Mouse (Mus musculus) midbrain, postnatal 0 days (tissue): ENCODE measurements around the gene Kdm4b. TPM values are rescaled to one million over a fixed set of nuclear protein-coding genes. Genes with fewer than 3 reads are reported as not detected.
A peak's percentile ranks its signal among the peaks of the same experiment; 100 is the strongest.

Experiments used
- ATAC-seq: fragments of 200-750 bp; cut with Nextera tagmentation; 2 replicates; pipeline ENCODE4 v1.8.0; 2017; ENCODE audit warnings: moderate number of reproducible peaks, mild to moderate bottlenecking, moderate TSS enrichment, moderate library complexity; ENCODE audit not compliant: low FRiP score
- DNase-seq: peaks from one replicate; pipeline ENCODE4 v3.0.0-alpha.2; 2015; ENCODE audit warnings: low spot score
- H3K27ac ChIP-seq: fragments of 300-500 bp; sonication (generic); 2 replicates; pipeline ENCODE4 v1.5.1; 2014; ENCODE audit warnings: low read depth, mild to moderate bottlenecking, low read length, mixed read lengths
- H3K27me3 ChIP-seq: fragments of 300-500 bp; sonication (generic); 2 replicates; pipeline ENCODE4 v1.6.1; 2014; ENCODE audit warnings: low read length, control low read depth, mixed read lengths; ENCODE audit not compliant: insufficient read depth
- H3K36me3 ChIP-seq: fragments of 300-500 bp; sonication (generic); 2 replicates; pipeline ENCODE4 v1.6.1; 2014; ENCODE audit warnings: low read length, control low read depth, mixed read lengths; ENCODE audit not compliant: insufficient read depth
- H3K4me1 ChIP-seq: fragments of 300-500 bp; sonication (generic); 2 replicates; pipeline ENCODE4 v1.6.1; 2014; ENCODE audit warnings: mild to moderate bottlenecking, control low read depth, antibody characterized with exemption, low read length, mixed read lengths; ENCODE audit not compliant: insufficient read depth
- H3K4me2 ChIP-seq: fragments of 300-500 bp; sonication (generic); 2 replicates; pipeline ENCODE4 v1.6.1; 2014; ENCODE audit warnings: low read depth, mild to moderate bottlenecking, low read length, mixed read lengths; ENCODE audit not compliant: poor library complexity, severe bottlenecking
- H3K4me3 ChIP-seq: fragments of 300-500 bp; sonication (generic); 2 replicates; pipeline ENCODE4 v1.5.1; 2014; ENCODE audit warnings: low read depth, mild to moderate bottlenecking, low read length, moderate library complexity
- H3K9ac ChIP-seq: fragments of 300-500 bp; sonication (generic); replicated peaks from 2 replicates; pipeline ENCODE4 v1.6.1; 2014; ENCODE audit warnings: mild to moderate bottlenecking, low read length, moderate library complexity, mixed read lengths; ENCODE audit not compliant: poor library complexity, severe bottlenecking
- H3K9me3 ChIP-seq: fragments of 300-500 bp; sonication (generic); 2 replicates; pipeline ENCODE4 v1.6.1; 2016; ENCODE audit warnings: low read length, control low read depth
- CTCF ChIP-seq: IDR thresholded peaks from 2 replicates; pipeline ENCODE4 v1.5.1; 2016; ENCODE audit warnings: antibody characterized with exemption, mild to moderate bottlenecking
- WGBS: fragments of 180-500 bp; shearing (Covaris S2); extraction: QIAGEN DNeasy Blood & Tissue Kit; methylation state at CpG from one replicate; pipeline ENCODE4 v1.1.7; 2014; 5-methylcytosine and 5-hydroxymethylcytosine counted together
- polyA plus RNA-seq: library from polyadenylated mRNA; unstranded; fragments of >200 nt; fragmentation: Nextera tagmentation; extraction: Ambion mirVana; gene quantifications from 2 replicates; pipeline ENCODE4 v1.2.1, GENCODE M21; 2015
- total RNA-seq: library from RNA; depleted of rRNA; stranded (reverse); fragments of >200 nt; gene quantifications from 2 replicates; pipeline ENCODE4 v1.2.3, GENCODE M21; 2014

Gene Kdm4b
- total and polyA plus RNA-seq, 2 experiments from 2014 or later, result 45.6 to 140 TPM

GRCm38 (mm10) chr17:56359864-56360263 lies 34.0 kb downstream of the Kdm4b start:
- H3K4me1 ChIP-seq, result no peaks in the 10 kb centered on the region
- H3K4me2 ChIP-seq, result no peak overlapping the region
- TF ChIP-seq CTCF, result no peak
- 68% methylated on average over 1 of the region's 1 CpGs for WGBS
- H3K36me3 ChIP-seq, result peaks cover 43% of the 10 kb centered on the region
- H3K4me3 ChIP-seq, result no peak overlapping the region
- no peaks in the 10 kb centered on the region for H3K27me3 ChIP-seq
- no peaks in the 10 kb centered on the region for H3K9me3 ChIP-seq
- ATAC-seq, result no peak
- H3K9ac ChIP-seq, result no peak overlapping the region
- no peak for DNase-seq
- H3K27ac ChIP-seq, result peak overlapping the region; percentile 57; the same call in 1 of the 2 replicates

GRCm38 (mm10) chr17:56360451-56360850 lies 34.6 kb downstream of the Kdm4b start:
- Histone ChIP-seq H3K9me3 (no peaks in the 10 kb centered on the region), H3K36me3 (peaks cover 38% of the 10 kb centered on the region), H3K4me2 (no peak overlapping the region), H3K27me3 (no peaks in the 10 kb centered on the region), H3K9ac (no peak overlapping the region), H3K27ac (peak overlapping the region; percentile 57; the same call in 1 of the 2 replicates), H3K4me1 (0 out of 2 replicates have a peak, but pooled peaks cover 1% of the 10 kb centered on the region), H3K4me3 (no peak overlapping the region)
- ATAC-seq (no peak), DNase-seq (peak; percentile 84)
- TF ChIP-seq CTCF, result no peak
- WGBS, result 47% methylated on average over 8 of the region's 8 CpGs

- no peaks in the 10 kb centered on the region for H3K9me3 ChIP-seq
- H3K36me3 ChIP-seq, result peaks cover 27% of the 10 kb centered on the region
- TF ChIP-seq CTCF, result no peak
- DNase-seq, result no peak
- no peaks in the 10 kb centered on the region for H3K27me3 ChIP-seq
- no peak for ATAC-seq
- no peak overlapping the region for H3K27ac ChIP-seq
- no peak overlapping the region for H3K9ac ChIP-seq
- WGBS, result 81% methylated on average over 2 of the region's 2 CpGs
- H3K4me3 ChIP-seq, result no peak overlapping the region
- no peak overlapping the region for H3K4me2 ChIP-seq
- H3K4me1 ChIP-seq, result 0 out of 2 replicates have a peak, but pooled peaks cover 4% of the 10 kb centered on the region
These were observed 35.7 kb downstream of the Kdm4b start for GRCm38 (mm10) chr17:56361542-56361941.

GRCm38 (mm10) chr17:56365791-56366673 lies 40.2 kb downstream of the Kdm4b start:
- H3K27ac ChIP-seq, result peak overlapping the region; percentile 38; the same call in 1 of the 2 replicates
- no peaks in the 10 kb centered on the region for H3K27me3 ChIP-seq
- no peak overlapping the region for H3K4me2 ChIP-seq
- no peak overlapping the region for H3K9ac ChIP-seq
- no peak for TF ChIP-seq CTCF
- DNase-seq (peak; percentile 40), ATAC-seq (no peak)
- 0 out of 2 replicates have a peak, but pooled peaks cover 4% of the 10 kb centered on the region for H3K4me1 ChIP-seq
- WGBS, result 65% methylated on average over 7 of the region's 7 CpGs
- H3K36me3 ChIP-seq, result peaks cover 37% of the 10 kb centered on the region
- H3K9me3 ChIP-seq, result no peaks in the 10 kb centered on the region
- no peak overlapping the region for H3K4me3 ChIP-seq

- H3K9me3 ChIP-seq, result no peaks in the 10 kb centered on the region
- 80% methylated on average over 6 of the region's 6 CpGs for WGBS
- H3K27ac ChIP-seq, result no peak overlapping the region
- no peak overlapping the region for H3K4me3 ChIP-seq
- peaks cover 47% of the 10 kb centered on the region for H3K36me3 ChIP-seq
- H3K27me3 ChIP-seq, result no peaks in the 10 kb centered on the region
- H3K4me1 ChIP-seq, result 0 out of 2 replicates have a peak, but pooled peaks cover 4% of the 10 kb centered on the region
- H3K4me2 ChIP-seq, result no peak overlapping the region
- ATAC-seq (0 out of 2 replicates have a peak, but pooled peaks have one; percentile 6), DNase-seq (peak; percentile 28)
- TF ChIP-seq CTCF, result no peak
- no peak overlapping the region; the same call in 1 of the 2 replicates for H3K9ac ChIP-seq
These were observed 42.5 kb downstream of the Kdm4b start for GRCm38 (mm10) chr17:56368291-56368790.

- Histone ChIP-seq H3K27ac (no peak overlapping the region), H3K9me3 (no peaks in the 10 kb centered on the region), H3K36me3 (peaks cover 56% of the 10 kb centered on the region), H3K27me3 (no peaks in the 10 kb centered on the region), H3K9ac (no peak overlapping the region), H3K4me2 (no peak overlapping the region), H3K4me1 (0 out of 2 replicates have a peak, but pooled peaks cover 4% of the 10 kb centered on the region), H3K4me3 (no peak overlapping the region)
- ATAC-seq (no peak), DNase-seq (no peak)
- no peak for TF ChIP-seq CTCF
- 91% methylated on average over 3 of the region's 3 CpGs for WGBS
These were observed 44.2 kb downstream of the Kdm4b start for GRCm38 (mm10) chr17:56370090-56370489.
